Mouse (Mus musculus) heart, embryonic 16.5 days (tissue): ENCODE results near the gene Foxn2. TPM values are rescaled to one million over a fixed set of nuclear protein-coding genes. Genes with fewer than 3 reads are reported as not detected.

ENCODE experiments used
- ATAC-seq: fragments of 200-750 bp; cut with Nextera tagmentation; replicated peaks from 2 replicates; pipeline ENCODE4 v1.8.0; 2017; ENCODE audit warnings: moderate number of reproducible peaks; ENCODE audit not compliant: insufficient read depth, low FRiP score; ENCODE audit errors: extremely low read depth
- H3K27ac ChIP-seq: fragments of 300-500 bp; sonication (generic); 2 replicates; pipeline ENCODE4 v1.5.1; 2014; ENCODE audit warnings: mild to moderate bottlenecking, low read length, control low read depth, moderate library complexity
- H3K27me3 ChIP-seq: fragments of 300-500 bp; sonication (generic); 2 replicates; pipeline ENCODE4 v1.6.1; 2014; ENCODE audit warnings: low read length, mixed read lengths; ENCODE audit not compliant: control insufficient read depth, insufficient read depth
- H3K36me3 ChIP-seq: fragments of 300-500 bp; sonication (generic); 2 replicates; pipeline ENCODE4 v1.6.1; 2014; ENCODE audit not compliant: control insufficient read depth, insufficient read depth
- H3K4me1 ChIP-seq: fragments of 300-500 bp; sonication (generic); 2 replicates; pipeline ENCODE4 v1.6.1; 2014; ENCODE audit warnings: low read length, mixed read lengths; ENCODE audit not compliant: control insufficient read depth, insufficient read depth
- H3K4me2 ChIP-seq: fragments of 300-500 bp; sonication (generic); 2 replicates; pipeline ENCODE4 v1.6.1; 2014; ENCODE audit warnings: low read depth, mild to moderate bottlenecking, control low read depth, low read length
- H3K4me3 ChIP-seq: fragments of 300-500 bp; sonication (generic); 2 replicates; pipeline ENCODE4 v1.5.1; 2014; ENCODE audit warnings: mild to moderate bottlenecking, control low read depth, low read length
- H3K9ac ChIP-seq: fragments of 300-500 bp; sonication (generic); 2 replicates; pipeline ENCODE4 v1.6.1; 2014; ENCODE audit warnings: low read length, control low read depth
- H3K9me3 ChIP-seq: fragments of 300-500 bp; sonication (generic); replicated peaks from 2 replicates; pipeline ENCODE4 v1.6.1; 2016; ENCODE audit warnings: low read length; ENCODE audit not compliant: control insufficient read depth
- WGBS: fragments of 180-500 bp; shearing (Covaris S2); extraction: QIAGEN DNeasy Blood & Tissue Kit; methylation state at CpG from one replicate; pipeline ENCODE4 v1.1.7; 2014; 5-methylcytosine and 5-hydroxymethylcytosine counted together
- polyA plus RNA-seq: library from polyadenylated mRNA; unstranded; fragments of >200 nt; fragmentation: Nextera tagmentation; extraction: Ambion mirVana; gene quantifications from 2 replicates; pipeline ENCODE4 v1.2.1, GENCODE M21; 2015

The Foxn2 gene
- polyA plus RNA-seq, 1 experiment from 2014 or later: 10.1 TPM

GRCm38 (mm10) chr17:88511095-88511551, 70.6 kb downstream of the Foxn2 start:
- H3K4me2 ChIP-seq: no peak overlapping the region
- no peaks in the 10 kb centered on the region for H3K36me3 ChIP-seq
- ATAC-seq: no peak
- 28% methylated on average over 10 of the region's 10 CpGs for WGBS
- H3K4me1 ChIP-seq: peaks cover 8% of the 10 kb centered on the region
- H3K9me3 ChIP-seq: no peaks in the 10 kb centered on the region
- no peak overlapping the region for H3K9ac ChIP-seq
- no peak overlapping the region for H3K27ac ChIP-seq
- H3K4me3 ChIP-seq: no peak overlapping the region
- no peaks in the 10 kb centered on the region for H3K27me3 ChIP-seq

- WGBS: 65% methylated on average over 7 of the region's 7 CpGs
- H3K4me3 ChIP-seq: no peak overlapping the region
Measured at GRCm38 (mm10) chr17:88516477-88516876, 76.0 kb downstream of the Foxn2 start.

GRCm38 (mm10) chr17:88527781-88528180, 87.3 kb downstream of the Foxn2 start:
- H3K36me3 ChIP-seq: no peaks in the 10 kb centered on the region
- ATAC-seq: no peak
- H3K4me3 ChIP-seq: no peak overlapping the region
- H3K4me1 ChIP-seq: peaks cover 8% of the 10 kb centered on the region
- no peak overlapping the region for H3K27ac ChIP-seq
- H3K9me3 ChIP-seq: no peaks in the 10 kb centered on the region
- no peaks in the 10 kb centered on the region for H3K27me3 ChIP-seq
- H3K4me2 ChIP-seq: no peak overlapping the region
- no peak overlapping the region for H3K9ac ChIP-seq
- 21% methylated on average over 2 of the region's 2 CpGs for WGBS

More at GRCm38 (mm10) chr17:88516477-88516876, 76.0 kb downstream of the Foxn2 start:
- Histone ChIP-seq H3K4me2 (no peak overlapping the region), H3K4me1 (no peaks in the 10 kb centered on the region), H3K9me3 (no peaks in the 10 kb centered on the region), H3K36me3 (no peaks in the 10 kb centered on the region), H3K27me3 (no peaks in the 10 kb centered on the region), H3K9ac (no peak overlapping the region), H3K27ac (no peak overlapping the region)
- no peak for ATAC-seq

DNA sequence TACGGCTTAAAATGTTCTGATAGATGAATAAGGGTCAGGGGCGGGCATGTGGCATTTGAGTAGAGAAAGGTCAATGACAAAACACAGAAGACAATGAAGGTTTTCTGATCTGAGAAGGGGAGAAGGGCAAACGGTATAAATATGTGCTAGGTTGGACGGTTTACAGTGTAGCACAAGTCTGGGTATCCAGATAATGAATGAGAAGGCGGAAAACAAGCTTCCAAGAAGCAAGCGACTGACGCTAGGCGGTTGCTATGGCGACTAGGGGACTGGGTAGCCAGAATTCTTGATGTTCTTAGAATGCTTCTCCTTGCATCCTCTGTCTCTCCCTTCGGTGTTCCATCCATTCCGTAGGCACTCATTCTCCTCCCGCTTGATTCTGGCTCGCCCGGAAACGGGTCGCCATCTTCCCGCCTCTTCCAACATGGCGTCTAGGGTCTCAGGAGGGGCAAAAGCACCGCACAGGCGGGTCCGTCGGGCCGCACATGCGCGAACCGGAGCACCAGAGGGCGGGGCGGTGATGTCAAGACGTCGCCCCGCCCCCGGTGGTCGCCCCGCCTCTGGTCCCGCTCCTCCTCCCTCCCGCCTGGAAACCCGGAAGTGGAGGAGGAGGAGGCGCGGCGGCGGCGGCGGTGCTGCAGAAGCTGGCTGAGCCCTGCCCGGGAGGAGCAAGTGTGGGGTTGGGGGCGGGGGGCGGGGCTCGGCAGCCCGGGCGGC, 89.2 kb downstream of the Foxn2 start, which contains the start of gene Ppp1r21:
Gene Ppp1r21 (plus strand): TSS at position 600 of the 717 bp plus-strand sequence.
- H3K9ac ChIP-seq: peak within 1 kb of the TSS; percentile 80
- ATAC-seq: peak; percentile 98
- peak within 1 kb of the TSS; percentile 86 for H3K4me2 ChIP-seq
- peak within 1 kb of the TSS; percentile 68 for H3K27ac ChIP-seq
- peaks cover 8% of the 10 kb centered on the region for H3K4me1 ChIP-seq
- peak within 1 kb of the TSS; percentile 75 for H3K4me3 ChIP-seq
- no peaks in the 10 kb centered on the region for H3K27me3 ChIP-seq
- H3K36me3 ChIP-seq: no peaks in the 10 kb centered on the region
- WGBS: 9% methylated on average over 34 of the region's 49 CpGs
- H3K9me3 ChIP-seq: no peaks in the 10 kb centered on the region

GRCm38 (mm10) chr17:88530236-88530619, 89.7 kb downstream of the Foxn2 start:
- peak; percentile 66; the same call in 1 of the 2 replicates for ATAC-seq
- Histone ChIP-seq H3K4me2 (peak overlapping the region; percentile 86), H3K36me3 (no peaks in the 10 kb centered on the region), H3K27ac (peak overlapping the region; percentile 68), H3K27me3 (no peaks in the 10 kb centered on the region), H3K4me3 (peak overlapping the region; percentile 75), H3K9me3 (no peaks in the 10 kb centered on the region), H3K9ac (peak overlapping the region; percentile 80), H3K4me1 (peaks cover 8% of the 10 kb centered on the region)
- 2% methylated on average over 14 of the region's 14 CpGs for WGBS

DNA sequence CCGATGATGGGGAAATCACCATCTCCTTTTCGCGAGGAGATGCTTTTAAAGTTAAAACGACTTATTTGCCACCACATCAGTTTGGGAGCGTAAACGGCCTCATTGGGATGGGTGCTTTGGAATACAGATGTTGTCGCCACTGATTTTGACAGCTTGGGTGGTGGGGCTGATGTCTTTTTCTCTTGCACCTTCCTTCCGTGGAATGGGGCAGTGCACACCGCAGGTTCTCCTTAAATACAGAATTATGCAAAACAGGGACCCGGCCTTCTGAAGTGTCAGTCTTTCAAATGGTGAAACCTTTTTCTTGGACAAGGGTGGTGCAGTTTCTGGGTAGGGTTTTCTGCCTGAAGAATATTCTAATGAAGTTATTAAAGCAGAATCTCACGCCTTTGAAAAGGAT, 90.2 kb downstream of the Foxn2 start:
- H3K36me3 ChIP-seq: no peaks in the 10 kb centered on the region
- no peaks in the 10 kb centered on the region for H3K27me3 ChIP-seq
- H3K4me2 ChIP-seq: peak overlapping the region; percentile 86
- peaks cover 8% of the 10 kb centered on the region for H3K4me1 ChIP-seq
- peak overlapping the region; percentile 80 for H3K9ac ChIP-seq
- H3K27ac ChIP-seq: peak overlapping the region; percentile 68; the same call in 1 of the 2 replicates
- no peak for ATAC-seq
- peak overlapping the region; percentile 75 for H3K4me3 ChIP-seq
- WGBS: 9% methylated on average over 11 of the region's 11 CpGs
- no peaks in the 10 kb centered on the region for H3K9me3 ChIP-seq

DNA sequence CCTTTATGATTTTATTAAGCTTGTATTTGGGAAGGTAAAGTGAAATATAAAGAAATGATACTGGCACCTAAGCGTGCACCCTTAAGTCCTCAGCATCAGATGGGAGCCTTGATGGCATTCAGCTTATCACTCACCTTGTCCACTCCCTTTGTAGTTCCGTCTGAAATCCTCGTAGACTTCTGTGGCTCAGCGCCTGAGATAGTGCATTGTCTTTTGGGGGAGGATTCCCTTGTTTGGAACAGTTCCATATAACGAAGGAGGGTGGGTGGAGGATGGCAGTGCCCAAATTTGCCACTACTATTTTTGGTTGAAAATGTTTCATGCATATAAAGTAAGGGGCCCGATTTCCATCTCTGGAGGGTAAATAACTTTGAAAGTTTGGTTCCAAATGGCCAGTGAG, 90.7 kb downstream of the Foxn2 start:
- Histone ChIP-seq H3K9me3 (no peaks in the 10 kb centered on the region), H3K27me3 (no peaks in the 10 kb centered on the region), H3K9ac (no peak overlapping the region), H3K27ac (no peak overlapping the region), H3K4me3 (no peak overlapping the region), H3K36me3 (no peaks in the 10 kb centered on the region), H3K4me1 (peaks cover 8% of the 10 kb centered on the region), H3K4me2 (peak overlapping the region; percentile 86)
- no peak for ATAC-seq
- 48% methylated on average over 6 of the region's 6 CpGs for WGBS

GRCm38 (mm10) chr17:88537842-88538430, 97.4 kb downstream of the Foxn2 start:
- Histone ChIP-seq H3K9me3 (no peaks in the 10 kb centered on the region), H3K4me1 (no peaks in the 10 kb centered on the region), H3K4me2 (no peak overlapping the region), H3K27me3 (no peaks in the 10 kb centered on the region), H3K4me3 (no peak overlapping the region), H3K36me3 (no peaks in the 10 kb centered on the region), H3K27ac (no peak overlapping the region), H3K9ac (no peak overlapping the region)
- no peak; the same call in 1 of the 2 replicates for ATAC-seq
- 89% methylated on average over 8 of the region's 8 CpGs for WGBS
